Mouse (Mus musculus): ENCODE data around the gene Pm20d1. TPM values are rescaled to one million over a fixed set of nuclear protein-coding genes. Genes with fewer than 3 reads are reported as not detected.

Gene Pm20d1
- polyA plus RNA-seq, 1 experiment from 2014 or later, result 1.7 TPM

DNA sequence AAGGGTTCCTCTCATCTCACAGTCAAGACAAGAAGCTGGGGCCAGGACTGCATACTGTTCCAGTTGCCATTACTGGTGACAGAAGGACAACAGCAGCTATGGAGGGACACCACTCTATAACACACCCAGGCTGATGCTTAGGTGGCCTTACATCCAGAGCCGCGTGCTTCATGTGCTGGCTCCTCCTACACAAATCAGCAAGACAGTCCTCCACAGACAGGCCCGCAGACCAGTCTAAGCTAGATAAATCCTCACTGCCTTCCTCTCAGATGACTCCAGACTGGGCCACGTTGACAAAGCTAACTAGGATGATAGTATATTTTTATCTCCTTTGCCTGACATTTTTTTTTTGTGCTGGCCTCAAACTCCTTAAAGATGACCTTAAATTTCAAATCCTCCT, 64.6 kb downstream of the Pm20d1 start:
- H3K4me2 ChIP-seq, result no peak overlapping the region
- no peaks in the 10 kb centered on the region for H3K27me3 ChIP-seq (replicated peaks)
- no peak overlapping the region for H3K9ac ChIP-seq
- 57% methylated on average over 4 of the region's 4 CpGs for WGBS
- no peaks in the 10 kb centered on the region for H3K4me1 ChIP-seq (replicated peaks)
- no peaks in the 10 kb centered on the region for H3K36me3 ChIP-seq
- H3K9me3 ChIP-seq (replicated peaks), result no peaks in the 10 kb centered on the region
- no peak overlapping the region for H3K4me3 ChIP-seq
- ATAC-seq (ENCODE audit: insufficient number of reproducible peaks, low FRiP score), result no peak
- no peak overlapping the region for H3K27ac ChIP-seq (ENCODE audit: poor library complexity, severe bottlenecking)

DNA sequence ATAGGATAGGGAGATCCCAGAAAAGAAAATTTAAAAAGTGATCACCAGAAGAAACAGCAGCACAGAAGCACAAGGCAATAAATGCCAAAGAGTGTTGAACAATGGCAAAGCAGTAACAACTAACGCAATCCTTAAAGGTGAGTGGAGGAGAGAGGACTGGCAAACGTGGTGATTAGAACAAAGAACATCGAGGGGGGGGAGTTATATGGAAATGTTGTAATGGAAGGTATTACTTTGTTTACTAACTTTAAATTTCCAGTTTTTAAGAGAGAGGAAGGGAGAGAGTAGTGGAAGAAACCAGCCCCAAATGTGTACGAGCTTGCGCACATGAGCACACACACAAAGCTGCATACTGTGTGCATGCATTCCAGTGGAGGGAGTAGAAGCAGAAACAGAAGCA, 68.4 kb downstream of the Pm20d1 start:
- Histone ChIP-seq H3K36me3 (no peaks in the 10 kb centered on the region), H3K27ac (ENCODE audit: poor library complexity, severe bottlenecking) (no peak overlapping the region), H3K4me3 (no peak overlapping the region), H3K4me2 (no peak overlapping the region), H3K9ac (no peak overlapping the region), H3K4me1 (replicated peaks) (peaks cover 6% of the 10 kb centered on the region; the same call in 1 of the 2 replicates), H3K9me3 (replicated peaks) (no peaks in the 10 kb centered on the region), H3K27me3 (replicated peaks) (no peaks in the 10 kb centered on the region)
- ATAC-seq (ENCODE audit: insufficient number of reproducible peaks, low FRiP score), result no peak
- 82% methylated on average over 5 of the region's 5 CpGs for WGBS

DNA sequence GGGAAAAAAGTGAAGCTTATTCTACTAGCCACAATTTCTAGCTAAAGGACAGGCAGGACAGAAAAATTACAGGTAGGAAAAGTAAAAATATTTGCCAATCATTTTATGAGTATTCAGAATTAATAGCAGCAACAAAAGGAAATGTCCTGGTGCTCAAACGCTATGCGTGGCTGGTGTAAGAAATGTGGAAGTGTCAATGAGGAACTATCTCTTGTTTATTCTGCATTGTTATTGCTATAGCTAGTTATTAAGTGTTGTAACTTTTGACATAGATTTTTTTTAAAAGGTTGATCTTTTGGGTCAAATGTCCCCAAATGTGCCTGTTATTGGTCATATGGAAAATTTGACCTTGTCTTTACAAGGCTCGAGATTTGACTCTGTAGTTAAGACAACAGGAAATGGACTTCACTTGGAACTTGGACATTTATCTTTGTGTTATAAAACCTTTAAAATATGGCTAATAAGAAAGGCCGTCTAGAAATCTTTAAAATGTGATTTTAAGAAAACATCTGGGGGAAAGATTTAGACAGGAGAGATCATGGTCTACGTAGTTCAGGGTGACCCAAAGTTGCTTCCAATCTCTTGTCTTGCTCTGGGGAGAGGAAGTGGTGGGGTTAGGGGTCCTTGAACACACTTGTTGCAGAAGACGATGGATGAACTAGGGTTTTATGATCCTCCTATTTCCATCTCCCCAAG, 69.3 kb downstream of the Pm20d1 start:
- Histone ChIP-seq H3K27me3 (replicated peaks) (no peaks in the 10 kb centered on the region), H3K9ac (no peak overlapping the region), H3K27ac (ENCODE audit: poor library complexity, severe bottlenecking) (no peak overlapping the region), H3K36me3 (no peaks in the 10 kb centered on the region), H3K4me2 (no peak overlapping the region), H3K9me3 (replicated peaks) (no peaks in the 10 kb centered on the region), H3K4me1 (replicated peaks) (peaks cover 6% of the 10 kb centered on the region; the same call in 1 of the 2 replicates), H3K4me3 (no peak overlapping the region)
- 77% methylated on average over 6 of the region's 6 CpGs for WGBS
- ATAC-seq (ENCODE audit: insufficient number of reproducible peaks, low FRiP score), result no peak

DNA sequence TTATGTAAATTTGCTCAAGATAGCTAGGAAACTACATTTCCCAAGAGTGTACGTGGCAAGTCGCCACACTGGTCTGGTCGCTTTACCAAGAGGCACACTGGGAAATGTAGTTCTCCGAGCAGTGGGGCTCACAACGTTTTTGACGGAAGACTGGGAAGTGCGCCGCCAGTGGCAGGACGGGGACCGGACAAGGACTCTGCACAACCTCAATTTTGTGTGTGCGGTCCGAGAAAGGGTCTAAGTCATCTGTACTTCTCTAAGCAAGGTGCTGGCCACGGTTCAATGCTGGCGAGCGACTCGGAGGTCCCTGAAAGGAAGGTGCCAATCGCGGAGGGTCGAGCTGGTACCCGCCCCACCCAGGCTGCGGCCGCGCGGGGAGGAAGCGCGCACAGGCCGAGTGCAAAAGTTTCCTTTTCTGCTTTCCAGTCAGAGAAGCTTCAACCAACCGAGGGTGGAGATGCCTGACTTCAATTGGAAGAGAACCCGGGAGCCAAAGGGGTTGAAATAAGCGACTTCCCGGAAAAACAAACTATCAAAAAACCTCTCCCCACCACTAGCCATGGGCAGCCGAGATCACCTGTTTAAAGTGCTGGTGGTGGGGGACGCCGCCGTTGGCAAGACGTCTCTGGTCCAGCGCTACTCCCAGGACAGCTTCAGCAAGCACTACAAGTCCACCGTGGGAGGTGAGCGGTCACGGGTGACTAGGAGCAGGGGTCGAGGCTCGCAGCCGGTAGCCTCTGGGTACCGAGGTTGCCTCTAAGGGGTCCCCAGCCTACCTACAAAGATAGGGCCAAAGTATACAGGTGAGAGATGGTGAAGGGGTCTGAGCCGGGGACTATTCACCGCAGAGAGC, 70.1 kb downstream of the Pm20d1 start, which contains the start of gene Rab29:
TSS of gene Rab29 (plus strand) at position 132 of the 853 bp plus-strand sequence.
- H3K4me1 ChIP-seq (replicated peaks), result peaks cover 6% of the 10 kb centered on the region; the same call in 1 of the 2 replicates
- H3K9ac ChIP-seq, result peak within 1 kb of the TSS; percentile 60
- 0 out of 2 replicates have a peak, but pooled peaks cover 3% of the 10 kb centered on the region for H3K36me3 ChIP-seq
- no peak within 1 kb of the TSS for H3K27ac ChIP-seq (ENCODE audit: poor library complexity, severe bottlenecking)
- H3K4me3 ChIP-seq, result peak within 1 kb of the TSS; percentile 75
- H3K4me2 ChIP-seq, result peak within 1 kb of the TSS; percentile 76
- ATAC-seq (ENCODE audit: insufficient number of reproducible peaks, low FRiP score), result peak; percentile 91
- no peaks in the 10 kb centered on the region for H3K9me3 ChIP-seq (replicated peaks)
- WGBS, result 1% methylated on average over 46 of the region's 46 CpGs
- H3K27me3 ChIP-seq (replicated peaks), result no peaks in the 10 kb centered on the region

GRCm38 (mm10) chr1:131867946-131868290, 70.7 kb downstream of the Pm20d1 start:
- ATAC-seq (ENCODE audit: insufficient number of reproducible peaks, low FRiP score), result no peak
- WGBS, result 19% methylated on average over 10 of the region's 10 CpGs
- Histone ChIP-seq H3K27me3 (replicated peaks) (no peaks in the 10 kb centered on the region), H3K27ac (ENCODE audit: poor library complexity, severe bottlenecking) (no peak overlapping the region), H3K9me3 (replicated peaks) (no peaks in the 10 kb centered on the region), H3K4me2 (peak overlapping the region; percentile 76), H3K9ac (peak overlapping the region; percentile 60), H3K4me1 (replicated peaks) (peaks cover 6% of the 10 kb centered on the region; the same call in 1 of the 2 replicates), H3K4me3 (peak overlapping the region; percentile 75), H3K36me3 (peaks cover 8% of the 10 kb centered on the region; the same call in 1 of the 2 replicates)

GRCm38 (mm10) chr1:131869561-131869960, 72.4 kb downstream of the Pm20d1 start:
- no peak overlapping the region for H3K4me3 ChIP-seq
- no peak overlapping the region for H3K27ac ChIP-seq (ENCODE audit: poor library complexity, severe bottlenecking)
- no peak overlapping the region for H3K4me2 ChIP-seq
- WGBS, result 85% methylated on average over 2 of the region's 2 CpGs
- H3K36me3 ChIP-seq, result peaks cover 10% of the 10 kb centered on the region; the same call in 1 of the 2 replicates
- ATAC-seq (ENCODE audit: insufficient number of reproducible peaks, low FRiP score), result no peak
- no peaks in the 10 kb centered on the region for H3K27me3 ChIP-seq (replicated peaks)
- H3K9ac ChIP-seq, result no peak overlapping the region
- no peaks in the 10 kb centered on the region for H3K9me3 ChIP-seq (replicated peaks)
- H3K4me1 ChIP-seq (replicated peaks), result peaks cover 6% of the 10 kb centered on the region; the same call in 1 of the 2 replicates

Other genes with a start within 250 kb of the Pm20d1 start
- not detected in 2 replicates for gene Avpr1b, start 198.1 kb upstream of the Pm20d1 start, polyA plus RNA-seq (2016; fragmentation: Nextera tagmentation; extraction: Ambion mirVana)
- gene Ctse, start 159.1 kb upstream of the Pm20d1 start, polyA plus RNA-seq (2016; fragmentation: Nextera tagmentation; extraction: Ambion mirVana), result 0.74 and 0.97 TPM in 2 replicates
- 0.68 and 1.5 TPM in 2 replicates for gene Rab7b, start 108.7 kb upstream of the Pm20d1 start, polyA plus RNA-seq (2016; fragmentation: Nextera tagmentation; extraction: Ambion mirVana)
- gene Slc26a9, start 53.4 kb upstream of the Pm20d1 start, polyA plus RNA-seq (2016; fragmentation: Nextera tagmentation; extraction: Ambion mirVana), result 0.04 and 0.05 TPM in 2 replicates
- gene Slc41a1, start 30.1 kb downstream of the Pm20d1 start, polyA plus RNA-seq (2016; fragmentation: Nextera tagmentation; extraction: Ambion mirVana), result 7.8 and 10.2 TPM in 2 replicates
- 12.4 and 13.2 TPM in 2 replicates for gene Rab29, start 69.8 kb downstream of the Pm20d1 start, polyA plus RNA-seq (2016; fragmentation: Nextera tagmentation; extraction: Ambion mirVana)
- gene Nucks1, start 113.2 kb downstream of the Pm20d1 start, polyA plus RNA-seq (2016; fragmentation: Nextera tagmentation; extraction: Ambion mirVana), result 72.9 and 79.3 TPM in 2 replicates
- gene Slc45a3, start 165.6 kb downstream of the Pm20d1 start, polyA plus RNA-seq (2016; fragmentation: Nextera tagmentation; extraction: Ambion mirVana), result 1.7 and 2.0 TPM in 2 replicates
- gene Elk4, start 210.2 kb downstream of the Pm20d1 start, polyA plus RNA-seq (2016; fragmentation: Nextera tagmentation; extraction: Ambion mirVana), result 19.9 and 21.0 TPM in 2 replicates

Data from heart, embryonic 12.5 days (tissue).